Mouse (Mus musculus): ENCODE data around the gene Mlana. TPM values are rescaled to one million over a fixed set of nuclear protein-coding genes. Genes with fewer than 3 reads are reported as not detected.

The Mlana gene
- not detected in 2 replicates for polyA plus RNA-seq (2012; ENCODE audit: insufficient read depth, insufficient read length, low replicate concordance, missing spikeins)

DNA sequence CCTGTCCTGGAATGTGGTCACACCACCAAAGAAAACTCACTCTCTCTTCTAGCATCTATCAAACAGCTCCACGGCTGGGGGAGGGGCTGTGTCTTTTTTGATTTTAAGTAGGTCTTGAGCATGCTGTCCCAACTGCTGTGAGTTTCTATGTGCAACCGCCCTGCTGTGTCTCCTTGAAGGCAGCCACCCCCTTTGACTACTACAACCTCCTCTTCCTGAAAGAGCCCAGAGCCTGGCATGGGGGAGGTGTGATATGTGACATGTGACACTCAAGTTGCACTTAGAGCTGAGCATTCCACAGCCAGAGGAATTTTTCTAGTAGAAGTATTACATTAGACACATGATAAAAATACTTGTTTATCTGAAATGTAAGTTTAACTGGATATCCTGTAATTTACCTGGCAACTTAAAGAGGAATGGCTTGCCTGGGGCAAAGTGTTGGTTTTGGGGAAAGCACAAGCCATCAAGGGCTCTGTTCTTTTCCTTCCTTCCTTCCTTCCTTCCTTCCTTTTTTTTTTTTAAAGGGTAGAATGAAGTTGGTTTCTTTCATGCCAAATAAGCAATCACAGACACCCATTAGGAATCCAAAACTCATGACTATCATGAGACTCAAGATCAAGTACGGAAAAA lies at the start of gene Mlana:
TSS of gene Mlana (plus strand) at position 580 of the 630 bp plus-strand sequence.
- no peaks in the 10 kb centered on the region for H3K4me1 ChIP-seq (ENCODE audit: control insufficient read depth, insufficient read depth, low read length)
- no peak within 1 kb of the TSS for H3K4me3 ChIP-seq (ENCODE audit: insufficient read depth, low read depth, low read length)
- TF ChIP-seq CTCF (IDR thresholded peaks at IDR 0.05; ENCODE audit: insufficient read depth, low read depth, low read length) (no peak), POLR2A (IDR thresholded peaks at IDR 0.05; ENCODE audit: insufficient read depth, low read depth, low read length) (no peak)
- WGBS = 43% methylated on average over 3 of the region's 3 CpGs
- H3K27ac ChIP-seq (ENCODE audit: insufficient read depth, low read depth, low read length) = no peak within 1 kb of the TSS

DNA sequence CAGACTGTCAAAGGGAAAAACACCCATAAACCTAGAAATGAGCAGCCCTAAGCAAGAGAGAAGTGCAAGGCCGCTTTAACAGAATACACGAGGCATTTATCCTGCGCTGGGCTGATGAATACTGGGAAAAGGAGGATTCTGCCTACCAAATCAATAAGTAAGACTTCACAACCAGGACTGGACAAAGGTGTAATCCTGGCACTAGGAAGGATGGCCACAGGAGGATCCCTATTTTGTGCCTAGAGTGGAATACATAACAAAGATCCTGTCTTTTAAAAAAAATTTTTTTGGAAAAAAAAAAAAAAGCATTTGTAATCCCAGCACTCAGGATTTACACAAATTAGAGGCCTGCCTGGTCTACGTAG lies 49.1 kb upstream of the Mlana start:
- TF ChIP-seq POLR2A (IDR thresholded peaks at IDR 0.05; ENCODE audit: insufficient read depth, low read depth, low read length) = no peak
- TF ChIP-seq CTCF (IDR thresholded peaks at IDR 0.05; ENCODE audit: insufficient read depth, low read depth, low read length) = no peak
- no peak overlapping the region for H3K4me3 ChIP-seq (ENCODE audit: insufficient read depth, low read depth, low read length)
- no peak overlapping the region for H3K27ac ChIP-seq (ENCODE audit: insufficient read depth, low read depth, low read length)
- 0 out of 2 replicates have a peak, but pooled peaks cover 2% of the 10 kb centered on the region for H3K4me1 ChIP-seq (ENCODE audit: control insufficient read depth, insufficient read depth, low read length)
- WGBS = 19% methylated on average over 4 of the region's 4 CpGs

DNA sequence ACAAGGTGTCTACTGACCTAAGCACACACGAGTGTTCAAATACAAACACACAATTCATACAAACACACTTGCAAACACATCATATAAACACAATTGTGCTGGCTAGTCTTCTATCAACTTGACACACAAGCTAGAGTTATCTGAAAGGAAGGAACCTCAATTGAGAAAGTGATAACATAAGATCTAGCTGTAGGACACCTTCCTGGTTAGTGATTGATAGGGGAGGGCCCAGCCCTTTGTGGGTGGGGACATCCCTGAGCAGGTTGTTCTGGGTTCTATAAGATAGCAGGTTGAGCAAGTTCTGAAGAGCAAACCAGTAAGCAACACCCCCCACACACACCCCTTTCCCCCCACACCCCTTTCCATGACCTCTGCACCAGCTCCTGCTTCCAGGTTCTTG lies 47.9 kb upstream of the Mlana start:
- 93% methylated on average over 1 of the region's 1 CpGs for WGBS

GRCm38 (mm10) chr19:29653768-29654265 lies 43.8 kb upstream of the Mlana start:
- WGBS = 89% methylated on average over 9 of the region's 9 CpGs
- Histone ChIP-seq H3K4me1 (ENCODE audit: control insufficient read depth, insufficient read depth, low read length) (no peaks in the 10 kb centered on the region), H3K4me3 (ENCODE audit: insufficient read depth, low read depth, low read length) (no peak overlapping the region), H3K27ac (ENCODE audit: insufficient read depth, low read depth, low read length) (no peak overlapping the region)
- TF ChIP-seq POLR2A (IDR thresholded peaks at IDR 0.05; ENCODE audit: insufficient read depth, low read depth, low read length) = no peak
- no peak for TF ChIP-seq CTCF (IDR thresholded peaks at IDR 0.05; ENCODE audit: insufficient read depth, low read depth, low read length)

More for the DNA sequence above, 47.9 kb upstream of the Mlana start:
- H3K4me3 ChIP-seq (ENCODE audit: insufficient read depth, low read depth, low read length) = no peak overlapping the region
- TF ChIP-seq POLR2A (IDR thresholded peaks at IDR 0.05; ENCODE audit: insufficient read depth, low read depth, low read length) (no peak), CTCF (IDR thresholded peaks at IDR 0.05; ENCODE audit: insufficient read depth, low read depth, low read length) (no peak)
- no peak overlapping the region for H3K27ac ChIP-seq (ENCODE audit: insufficient read depth, low read depth, low read length)
- 0 out of 2 replicates have a peak, but pooled peaks cover 2% of the 10 kb centered on the region for H3K4me1 ChIP-seq (ENCODE audit: control insufficient read depth, insufficient read depth, low read length)

GRCm38 (mm10) chr19:29655148-29655547 lies 42.5 kb upstream of the Mlana start:
- WGBS = 34% methylated on average over 6 of the region's 6 CpGs

GRCm38 (mm10) chr19:29656029-29656428 lies 41.6 kb upstream of the Mlana start:
- WGBS = 69% methylated on average over 4 of the region's 4 CpGs
- TF ChIP-seq CTCF (IDR thresholded peaks at IDR 0.05; ENCODE audit: insufficient read depth, low read depth, low read length) (no peak), POLR2A (IDR thresholded peaks at IDR 0.05; ENCODE audit: insufficient read depth, low read depth, low read length) (no peak)
- H3K4me3 ChIP-seq (ENCODE audit: insufficient read depth, low read depth, low read length) = no peak overlapping the region
- no peak overlapping the region for H3K27ac ChIP-seq (ENCODE audit: insufficient read depth, low read depth, low read length)
- no peaks in the 10 kb centered on the region for H3K4me1 ChIP-seq (ENCODE audit: control insufficient read depth, insufficient read depth, low read length)

More at GRCm38 (mm10) chr19:29655148-29655547, 42.5 kb upstream of the Mlana start:
- TF ChIP-seq CTCF (IDR thresholded peaks at IDR 0.05; ENCODE audit: insufficient read depth, low read depth, low read length) (no peak), POLR2A (IDR thresholded peaks at IDR 0.05; ENCODE audit: insufficient read depth, low read depth, low read length) (no peak)
- no peaks in the 10 kb centered on the region for H3K4me1 ChIP-seq (ENCODE audit: control insufficient read depth, insufficient read depth, low read length)
- no peak overlapping the region for H3K4me3 ChIP-seq (ENCODE audit: insufficient read depth, low read depth, low read length)
- H3K27ac ChIP-seq (ENCODE audit: insufficient read depth, low read depth, low read length) = no peak overlapping the region

DNA sequence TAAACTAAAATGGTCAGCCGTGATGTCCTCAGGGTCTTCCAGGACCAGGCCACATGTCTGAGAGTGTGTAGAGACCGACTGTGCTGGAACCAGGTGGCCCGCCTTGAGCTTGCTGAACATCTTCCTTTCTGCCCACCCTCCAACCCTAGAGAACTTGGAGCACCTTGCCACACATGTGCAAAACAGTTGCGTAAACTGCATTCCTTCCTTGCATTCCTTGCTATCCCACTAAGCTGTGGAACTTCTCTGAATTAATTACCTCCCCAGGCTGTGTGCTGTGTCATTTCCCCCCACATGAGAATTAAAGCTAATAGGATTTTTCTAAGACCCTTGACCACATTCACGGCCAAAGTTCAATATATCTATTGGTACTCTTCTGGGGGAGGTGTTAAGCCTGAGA lies 41.0 kb upstream of the Mlana start:
- TF ChIP-seq POLR2A (IDR thresholded peaks at IDR 0.05; ENCODE audit: insufficient read depth, low read depth, low read length) = no peak
- no peak for TF ChIP-seq CTCF (IDR thresholded peaks at IDR 0.05; ENCODE audit: insufficient read depth, low read depth, low read length)

GRCm38 (mm10) chr19:29657033-29657432 lies 40.6 kb upstream of the Mlana start:
- WGBS = 70% methylated on average over 3 of the region's 3 CpGs
- TF ChIP-seq CTCF (IDR thresholded peaks at IDR 0.05; ENCODE audit: insufficient read depth, low read depth, low read length) (no peak), POLR2A (IDR thresholded peaks at IDR 0.05; ENCODE audit: insufficient read depth, low read depth, low read length) (no peak)

More for the DNA sequence above, 41.0 kb upstream of the Mlana start:
- Histone ChIP-seq H3K4me1 (ENCODE audit: control insufficient read depth, insufficient read depth, low read length) (no peaks in the 10 kb centered on the region), H3K4me3 (ENCODE audit: insufficient read depth, low read depth, low read length) (no peak overlapping the region), H3K27ac (ENCODE audit: insufficient read depth, low read depth, low read length) (no peak overlapping the region)
- 89% methylated on average over 5 of the region's 5 CpGs for WGBS

DNA sequence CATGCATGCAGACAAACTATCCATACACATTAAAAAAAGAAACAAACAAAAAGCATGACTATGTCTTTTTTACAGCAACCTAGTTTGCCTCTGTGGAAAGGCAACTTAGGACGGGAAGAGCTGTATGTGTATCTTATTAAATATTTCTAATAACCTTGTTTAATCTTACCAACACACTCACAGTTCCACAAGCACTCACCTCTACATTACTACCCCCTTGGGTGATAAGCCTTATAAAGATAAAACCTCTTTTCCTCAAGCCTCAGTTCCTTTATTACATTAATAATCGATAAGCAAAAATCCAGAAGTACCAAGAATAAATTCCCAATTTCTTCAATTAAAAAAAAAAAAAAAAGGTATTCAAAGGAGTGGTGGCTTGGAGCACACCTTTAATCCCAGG lies 40.1 kb upstream of the Mlana start:
- TF ChIP-seq CTCF (IDR thresholded peaks at IDR 0.05; ENCODE audit: insufficient read depth, low read depth, low read length) (no peak), POLR2A (IDR thresholded peaks at IDR 0.05; ENCODE audit: insufficient read depth, low read depth, low read length) (no peak)
- no peak overlapping the region for H3K4me3 ChIP-seq (ENCODE audit: insufficient read depth, low read depth, low read length)
- H3K27ac ChIP-seq (ENCODE audit: insufficient read depth, low read depth, low read length) = no peak overlapping the region
- 100% methylated on average over 2 of the region's 2 CpGs for WGBS
- no peaks in the 10 kb centered on the region for H3K4me1 ChIP-seq (ENCODE audit: control insufficient read depth, insufficient read depth, low read length)

More at GRCm38 (mm10) chr19:29657033-29657432, 40.6 kb upstream of the Mlana start:
- Histone ChIP-seq H3K4me3 (ENCODE audit: insufficient read depth, low read depth, low read length) (no peak overlapping the region), H3K27ac (ENCODE audit: insufficient read depth, low read depth, low read length) (no peak overlapping the region), H3K4me1 (ENCODE audit: control insufficient read depth, insufficient read depth, low read length) (no peaks in the 10 kb centered on the region)
